Mouse (Mus musculus) cerebellum, postnatal 4 days (tissue): ENCODE data around the gene Btbd35f28.
"Not testable (repeated sequence)": the region's sequence is repeated elsewhere in the genome, so short reads cannot be mapped to it uniquely, and the experiment has no call there.

Experiments
- DNase-seq, 2 experiments: peaks; one replicate each; pipeline ENCODE4 v3.0.0; 2022; ENCODE audit warnings: low spot score in 2 of 2, mixed read lengths in 1 of 2

The Btbd35f28 gene

GRCm38 (mm10) chrX:4196276-4196675 lies at the start of gene Btbd35f28:
Gene Btbd35f28 (plus strand): TSS chrX:4196576.
- DNase-seq, result not testable (repeated sequence)
